In genomic region chr2:32079191-32079725, GRCm38 (mm10) we compare ENCODE assay signal across 11 mouse cellular contexts. TPM values are rescaled to one million over a fixed set of nuclear protein-coding genes. Genes with fewer than 3 reads are reported as not detected.
DNase-seq lines count a peak whose midpoint lies in the region; ATAC-seq and TF ChIP-seq lines count a peak whose summit lies in the region.
"Had no signal": no experiment of that assay in that cellular context is flagged by ENCODE, and none has a peak within 500 bp of the region (broad histone marks: within the 10 kb centered on the region; RNA-seq: fewer than 3 reads in every experiment).

No protein-coding gene starts in this region.

- ATAC-seq in liver, embryonic 11.5 days (replicated peaks; ENCODE audit: low FRiP score): no peak
- no peak for ATAC-seq in heart, embryonic 14.5 days (ENCODE audit: insufficient number of reproducible peaks, insufficient read depth, low FRiP score, low read depth)
- no peak for ATAC-seq in neural tube, embryonic 15.5 days (ENCODE audit: low FRiP score)

- WGBS in liver, embryonic 11.5 days: 93% methylated on average over 14 of the region's 14 CpGs
- WGBS in heart, embryonic 14.5 days: 33% methylated on average over 14 of the region's 14 CpGs
- 93% methylated on average over 14 of the region's 14 CpGs for WGBS in neural tube, embryonic 15.5 days
- WGBS in cerebellum, adult 2 months: 74% methylated on average over 14 of the region's 14 CpGs
- 82% methylated on average over 14 of the region's 14 CpGs for WGBS in kidney, adult 2 months

- no peak for TF ChIP-seq CTCF in cerebellum, adult 2 months (IDR thresholded peaks at IDR 0.05; ENCODE audit: borderline replicate concordance, insufficient read depth, low read depth, low read length)
- TF ChIP-seq CTCF in kidney, adult 2 months (conservative IDR thresholded peaks at IDR 0.05; ENCODE audit: insufficient read depth, insufficient read length, low read depth, low read length): no peak

- H3K27ac ChIP-seq in liver, embryonic 11.5 days (ENCODE audit: low read depth, low read length): peak overlapping the region; percentile 22; the same call in 1 of the 2 replicates
- H3K27ac ChIP-seq in heart, embryonic 14.5 days (replicated peaks in 1 of 2; ENCODE audit: control insufficient read depth in 1 of 2, insufficient read depth in 1 of 2, low read depth in 2 of 2, low read length in 2 of 2): peak overlapping the region; percentile 91 to 92
- no peak overlapping the region for H3K27ac ChIP-seq in neural tube, embryonic 15.5 days (replicated peaks)
- H3K27ac ChIP-seq in cerebellum, adult 2 months (ENCODE audit: insufficient read depth, low read length): no peak overlapping the region
- H3K27ac ChIP-seq in kidney, adult 2 months (ENCODE audit: insufficient read depth, low read depth, low read length): no peak overlapping the region

- 0 out of 2 replicates have a peak, but pooled peaks cover 2% of the 10 kb centered on the region for H3K27me3 ChIP-seq in liver, embryonic 11.5 days (replicated peaks; ENCODE audit: control insufficient read depth, insufficient read depth, low read length)
- no peaks in the 10 kb centered on the region for H3K27me3 ChIP-seq in heart, embryonic 14.5 days (ENCODE audit: control insufficient read depth, insufficient read depth, low read length)
- peaks cover 33% of the 10 kb centered on the region for H3K27me3 ChIP-seq in neural tube, embryonic 15.5 days (replicated peaks)
- H3K27me3 ChIP-seq in cerebellum, adult 2 months (ENCODE audit: control insufficient read depth, insufficient read depth, low read length): no peaks in the 10 kb centered on the region
- H3K27me3 ChIP-seq in kidney, adult 2 months (replicated peaks; ENCODE audit: control insufficient read depth, insufficient read depth, low read length): no peaks in the 10 kb centered on the region

- H3K9me3 ChIP-seq in liver, embryonic 11.5 days (ENCODE audit: control insufficient read depth, low read length): no peaks in the 10 kb centered on the region
- no peaks in the 10 kb centered on the region for H3K9me3 ChIP-seq in heart, embryonic 14.5 days (ENCODE audit: control insufficient read depth, low read length)
- H3K9me3 ChIP-seq in neural tube, embryonic 15.5 days (replicated peaks): no peaks in the 10 kb centered on the region

- no peak for TF ChIP-seq POLR2A in cerebellum, adult 2 months (IDR thresholded peaks at IDR 0.05; ENCODE audit: borderline replicate concordance, insufficient read depth, low read length)
- no peak for TF ChIP-seq POLR2A in kidney, adult 2 months (IDR thresholded peaks at IDR 0.05; ENCODE audit: low read depth, low read length)

- no peak overlapping the region; the same call in 1 of the 2 replicates for H3K9ac ChIP-seq in liver, embryonic 11.5 days (ENCODE audit: low read depth, low read length)
- peak overlapping the region; percentile 85 for H3K9ac ChIP-seq in heart, embryonic 14.5 days (ENCODE audit: low read length)
- no peak overlapping the region for H3K9ac ChIP-seq in neural tube, embryonic 15.5 days (replicated peaks)

- H3K4me1 ChIP-seq in liver, embryonic 11.5 days (replicated peaks; ENCODE audit: control insufficient read depth, insufficient read depth, low read length): peaks cover 38% of the 10 kb centered on the region
- peaks cover 37 to 55% of the 10 kb centered on the region in 2 experiments for H3K4me1 ChIP-seq in heart, embryonic 14.5 days (ENCODE audit: control insufficient read depth in 2 of 2, insufficient read depth in 2 of 2, low read length in 2 of 2)
- peaks cover 22% of the 10 kb centered on the region for H3K4me1 ChIP-seq in neural tube, embryonic 15.5 days
- H3K4me1 ChIP-seq in cerebellum, adult 2 months (ENCODE audit: control insufficient read depth, insufficient read depth, low read length): 0 out of 2 replicates have a peak, but pooled peaks cover 3% of the 10 kb centered on the region
- H3K4me1 ChIP-seq in kidney, adult 2 months (ENCODE audit: control insufficient read depth, insufficient read depth, low read length): peaks cover 13% of the 10 kb centered on the region; the same call in 1 of the 2 replicates

- H3K36me3 ChIP-seq in liver, embryonic 11.5 days (ENCODE audit: control insufficient read depth, insufficient read depth, low read length): peaks cover 6% of the 10 kb centered on the region; the same call in 1 of the 2 replicates
- H3K36me3 ChIP-seq in heart, embryonic 14.5 days (ENCODE audit: control insufficient read depth, insufficient read depth, low read length): peaks cover 11% of the 10 kb centered on the region
- no peaks in the 10 kb centered on the region for H3K36me3 ChIP-seq in neural tube, embryonic 15.5 days
- no peaks in the 10 kb centered on the region for H3K36me3 ChIP-seq in kidney, adult 2 months (ENCODE audit: control insufficient read depth, insufficient read depth, low read length)

- H3K4me3 ChIP-seq in liver, embryonic 11.5 days (ENCODE audit: low read depth, low read length): peak overlapping the region; percentile 10; the same call in 1 of the 2 replicates
- H3K4me3 ChIP-seq in heart, embryonic 14.5 days (ENCODE audit: control insufficient read depth in 1 of 2, insufficient read depth in 1 of 2, low read depth in 1 of 2, low read length in 2 of 2): peak overlapping the region; percentile 82 to 83
- no peak overlapping the region for H3K4me3 ChIP-seq in neural tube, embryonic 15.5 days (replicated peaks)
- no peak overlapping the region for H3K4me3 ChIP-seq in cerebellum, adult 2 months (replicated peaks; ENCODE audit: insufficient read depth, low read depth, low read length)
- H3K4me3 ChIP-seq in kidney, adult 2 months (ENCODE audit: insufficient read depth, low read depth, low read length): no peak overlapping the region

- peak overlapping the region; percentile 100 for H3K4me2 ChIP-seq in liver, embryonic 11.5 days
- peak overlapping the region; percentile 100 for H3K4me2 ChIP-seq in heart, embryonic 14.5 days (ENCODE audit: low read length)
- H3K4me2 ChIP-seq in neural tube, embryonic 15.5 days: no peak overlapping the region

- no peak for DNase-seq in liver, embryonic 11.5 days (ENCODE audit: low spot score)
- DNase-seq in liver: no peak
- DNase-seq in adrenal gland, adult 8-10 months: peak; percentile 60
- DNase-seq in skeletal muscle tissue, adult 2 months (ENCODE audit: low read depth, low spot score): peak; percentile 38
- DNase-seq in cerebellum, adult 2 months: no peak
- DNase-seq in kidney, adult 2 months: no peak
- DNase-seq: cerebellum, postnatal 25 days; kidney, adult 8-10 months; retina, postnatal 1 day had no signal

RNA-seq across cellular contexts. Expression of gene Fam78a, which starts 5.4 kb away (rescaled TPM):
- 19.2 and 19.8 TPM in 2 replicates for polyA plus RNA-seq in liver, embryonic 11.5 days (2014; fragmentation: Nextera tagmentation; extraction: Ambion mirVana)
- 1 to 10 TPM in 3 of 4 experiments, under 1 TPM in 1; 0.59 to 3.9 (median 2.6) TPM for total RNA-seq in adrenal gland, adult 8-10 months (2022)
- polyA plus RNA-seq in heart, embryonic 14.5 days (2014; fragmentation: Nextera tagmentation; extraction: Ambion mirVana): 29.0 and 33.7 TPM in 2 replicates
- polyA plus RNA-seq in neural tube, embryonic 15.5 days (2015; fragmentation: Nextera tagmentation; extraction: Ambion mirVana): 0.92 and 3.1 TPM in 2 replicates
- polyA plus RNA-seq in cerebellum, adult 2 months (2012; rRNA removed): 4.2 and 4.4 TPM in 2 replicates
- 2.6 and 4.9 TPM in 2 replicates for polyA plus RNA-seq in kidney, adult 2 months (2012; rRNA removed)

RNA-seq across cellular contexts. Expression of gene Plpp7, which starts 16.1 kb away (rescaled TPM):
- 5.3 TPM in 2 replicates for polyA plus RNA-seq in liver, embryonic 11.5 days (2014; fragmentation: Nextera tagmentation; extraction: Ambion mirVana)
- 1 to 10 TPM; 5.5 to 9.0 (median 6.5) TPM for total RNA-seq in adrenal gland, adult 8-10 months (2022)
- 13.3 and 13.6 TPM in 2 replicates for polyA plus RNA-seq in heart, embryonic 14.5 days (2014; fragmentation: Nextera tagmentation; extraction: Ambion mirVana)
- 26.1 and 32.6 TPM in 2 replicates for polyA plus RNA-seq in neural tube, embryonic 15.5 days (2015; fragmentation: Nextera tagmentation; extraction: Ambion mirVana)
- 41.3 and 45.0 TPM in 2 replicates for polyA plus RNA-seq in cerebellum, adult 2 months (2012; rRNA removed)
- 5.7 and 6.0 TPM in 2 replicates for polyA plus RNA-seq in kidney, adult 2 months (2012; rRNA removed)

Comparison
In these comparisons a context has a peak if more than half of its experiments do, and no peak if none do; other contexts are left out.
1. DNase-seq: peak in adrenal gland, adult 8-10 months (single experiment) and skeletal muscle tissue, adult 2 months (single experiment); none in liver, embryonic 11.5 days (single experiment), liver (single experiment), cerebellum, adult 2 months (0 of 2) and kidney, adult 2 months (single experiment).
2. H3K27ac ChIP-seq: peak in liver, embryonic 11.5 days (single experiment) and heart, embryonic 14.5 days (2 of 2); none in neural tube, embryonic 15.5 days (single experiment), cerebellum, adult 2 months (single experiment) and kidney, adult 2 months (single experiment).
3. H3K4me3 ChIP-seq: peak in liver, embryonic 11.5 days (single experiment) and heart, embryonic 14.5 days (2 of 2); none in neural tube, embryonic 15.5 days (single experiment), cerebellum, adult 2 months (single experiment) and kidney, adult 2 months (single experiment).